Mouse (Mus musculus): ENCODE data around the gene Pde6g.

The Pde6g gene

GRCm38 (mm10) chr11:120453306-120453705 is at the start of gene Pde6g:
Gene Pde6g, minus strand, starts transcription at chr11:120453500.
- no peak for DNase-seq (ENCODE audit: low spot score)

GRCm38 (mm10) chr11:120501701-120502100 is 48.4 kb upstream of the Pde6g start:
- no peak for DNase-seq (ENCODE audit: low spot score)

DNA sequence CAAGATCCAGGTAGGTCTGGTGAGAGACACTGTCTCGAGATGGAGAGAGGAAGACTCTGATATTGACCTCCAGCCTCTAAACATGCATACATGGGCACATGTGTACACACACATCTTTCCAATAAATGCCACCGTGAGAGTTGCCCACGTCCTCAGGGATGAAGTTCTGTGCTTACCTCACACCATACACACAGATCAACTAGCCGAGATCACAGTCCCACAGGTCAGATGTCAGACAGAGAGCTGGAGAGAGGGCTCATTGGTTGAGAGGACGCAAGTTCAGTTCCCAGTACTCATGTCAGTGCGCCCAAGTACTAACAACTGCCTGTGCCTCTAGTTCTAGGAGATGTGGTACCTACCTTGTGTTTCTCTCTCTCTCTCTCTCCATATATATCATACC is 47.7 kb upstream of the Pde6g start:
- no peak for DNase-seq (ENCODE audit: low spot score)

DNA sequence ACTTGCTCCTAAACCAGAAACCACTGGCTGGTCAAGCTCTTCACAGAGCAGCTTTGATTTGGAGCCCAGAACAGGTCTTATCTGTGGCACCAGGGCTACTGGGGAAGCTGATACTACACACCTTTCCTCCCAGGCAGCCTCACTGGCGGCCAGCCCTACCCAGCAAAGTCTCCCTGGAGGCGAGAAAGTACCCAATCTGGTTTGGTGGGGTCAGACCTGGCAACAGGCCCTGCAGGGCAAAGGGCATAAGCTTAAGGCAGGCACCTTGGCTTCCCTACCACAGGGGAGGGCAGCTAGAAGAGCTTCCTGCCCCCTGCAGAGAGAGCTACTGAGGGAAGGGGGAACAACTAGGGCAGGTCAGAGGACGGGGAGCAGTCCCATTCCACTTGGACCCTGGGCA is 47.1 kb upstream of the Pde6g start:
- no peak for DNase-seq (ENCODE audit: low spot score)

DNA sequence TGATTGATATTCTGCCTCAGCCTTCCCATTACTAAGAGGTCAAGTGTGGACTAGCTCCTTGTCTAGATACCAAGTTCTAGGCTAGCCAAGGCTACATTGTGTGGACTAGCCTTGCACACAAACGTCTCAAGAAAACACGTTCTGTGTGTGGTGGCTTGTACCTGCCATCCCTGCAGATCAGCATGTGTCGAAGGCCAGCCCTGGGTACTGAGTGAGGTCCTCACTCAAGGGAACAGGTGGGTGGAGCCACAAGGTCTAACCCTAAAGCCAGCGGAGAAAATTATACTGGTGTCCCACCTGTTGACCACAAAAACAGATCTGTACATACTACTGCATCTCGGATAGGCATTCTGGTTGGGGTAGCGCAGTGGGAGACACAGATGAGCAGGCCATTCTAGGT is 46.6 kb upstream of the Pde6g start:
- DNase-seq (ENCODE audit: low spot score): no peak

GRCm38 (mm10) chr11:120498891-120499290 is 45.6 kb upstream of the Pde6g start:
- no peak for DNase-seq (ENCODE audit: low spot score)

- DNase-seq (ENCODE audit: low spot score): no peak
These were observed 44.9 kb upstream of the Pde6g start for GRCm38 (mm10) chr11:120498226-120498625.

GRCm38 (mm10) chr11:120497436-120497835 is 44.1 kb upstream of the Pde6g start:
- no peak for DNase-seq (ENCODE audit: low spot score)

- no peak for DNase-seq (ENCODE audit: low spot score)
These were observed 40.6 kb upstream of the Pde6g start for GRCm38 (mm10) chr11:120493911-120494310.

GRCm38 (mm10) chr11:120493351-120493750 is 40.1 kb upstream of the Pde6g start:
- DNase-seq (ENCODE audit: low spot score): no peak

DNA sequence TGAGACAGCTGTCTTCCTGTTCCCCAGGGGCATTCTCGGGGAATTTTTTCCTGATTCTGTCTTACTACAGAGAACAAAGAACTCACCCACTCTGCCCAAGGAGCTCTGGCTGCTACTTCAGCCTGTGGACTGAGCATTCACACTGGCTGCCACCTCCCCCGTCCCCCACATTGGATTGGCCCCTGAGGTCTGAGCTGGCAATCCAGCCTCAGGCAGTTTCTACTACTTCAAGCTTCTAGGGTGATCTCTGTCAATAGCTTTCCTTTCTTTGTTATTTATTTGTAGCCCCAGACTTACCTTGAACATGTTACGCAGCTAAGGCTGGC is 39.5 kb upstream of the Pde6g start:
- DNase-seq (ENCODE audit: low spot score): no peak

DNA sequence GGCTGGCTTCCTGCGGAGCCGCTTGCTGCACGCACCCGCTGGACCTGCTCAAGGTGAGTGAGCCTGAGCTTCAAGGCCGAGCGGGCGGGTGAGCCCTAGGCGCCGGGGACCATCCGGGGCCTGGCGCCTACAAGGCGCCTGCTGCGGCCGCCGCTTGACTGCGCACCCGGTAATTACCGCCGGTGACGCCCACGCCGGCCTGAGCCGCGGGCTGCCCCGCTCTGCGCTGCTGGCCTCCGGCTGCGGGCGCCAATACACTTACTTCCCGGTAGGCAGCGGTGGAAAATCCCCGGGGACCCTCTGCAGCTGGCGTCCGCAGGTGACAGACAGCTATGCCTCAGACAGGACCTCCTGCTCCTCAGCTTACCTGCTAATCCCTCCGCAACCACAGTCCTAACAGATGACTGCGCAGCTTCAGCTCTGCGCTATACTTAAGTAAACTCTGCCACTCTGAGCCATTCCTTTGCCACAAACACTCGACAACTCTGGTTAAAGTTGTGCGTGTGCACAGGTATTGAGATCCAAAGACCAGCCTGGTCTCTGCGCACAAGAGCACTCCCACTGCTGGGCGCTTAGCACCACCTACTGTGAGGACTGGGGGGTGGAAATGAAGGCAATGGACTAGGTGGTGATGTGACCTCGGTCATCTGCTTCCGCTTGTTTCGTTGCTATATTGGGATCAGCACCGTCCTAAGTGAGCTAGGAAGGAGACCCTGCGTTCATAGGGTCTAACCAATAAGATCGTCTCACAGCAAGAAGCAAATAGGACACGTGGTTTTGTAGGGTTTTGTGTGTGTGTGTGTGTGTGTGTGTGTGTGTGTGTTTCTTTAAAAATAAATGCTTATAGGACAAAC is 39.0 kb upstream of the Pde6g start:
- no peak for DNase-seq (ENCODE audit: low spot score)

GRCm38 (mm10) chr11:120491317-120492023 is 38.2 kb upstream of the Pde6g start, which contains the start of gene Slc25a10:
Gene Slc25a10, plus strand, starts transcription at chr11:120491840.
- DNase-seq (ENCODE audit: low spot score): peak; percentile 73

DNA sequence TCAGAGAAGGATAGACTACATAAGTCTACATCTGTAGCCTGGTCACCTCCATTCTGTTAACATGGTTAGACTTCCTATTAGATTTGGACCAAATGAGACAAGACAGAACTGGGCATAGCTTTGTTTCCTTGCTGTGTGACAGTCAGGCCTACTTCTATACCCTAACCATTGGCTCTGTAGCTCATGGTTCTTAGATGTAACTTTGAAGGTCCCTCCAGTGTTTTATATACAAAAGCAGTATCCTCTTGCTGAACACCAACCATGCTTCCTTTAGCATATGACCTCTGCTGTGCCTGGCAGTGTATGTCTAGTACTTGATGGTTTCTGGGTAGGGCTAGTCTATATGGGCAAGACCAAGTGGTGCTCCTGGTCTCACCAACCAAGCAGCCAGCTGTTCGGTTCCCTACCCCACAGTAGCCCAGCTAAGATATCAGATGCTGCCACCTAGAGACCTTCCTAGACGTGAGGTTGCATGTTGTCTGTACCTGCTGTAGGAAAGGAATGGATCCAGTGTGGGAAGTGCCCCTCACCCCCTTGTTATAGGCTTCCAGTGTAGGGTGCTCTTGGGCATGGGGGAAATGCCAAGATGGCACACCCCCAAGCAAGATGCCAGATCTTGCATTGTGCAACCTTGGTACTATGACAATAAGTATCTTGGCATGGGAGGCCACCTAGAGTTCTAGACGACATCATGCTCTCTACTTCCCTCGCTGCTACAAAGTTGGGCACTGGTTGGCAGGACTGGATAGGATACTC is 37.2 kb upstream of the Pde6g start:
- DNase-seq (ENCODE audit: low spot score): no peak

DNA sequence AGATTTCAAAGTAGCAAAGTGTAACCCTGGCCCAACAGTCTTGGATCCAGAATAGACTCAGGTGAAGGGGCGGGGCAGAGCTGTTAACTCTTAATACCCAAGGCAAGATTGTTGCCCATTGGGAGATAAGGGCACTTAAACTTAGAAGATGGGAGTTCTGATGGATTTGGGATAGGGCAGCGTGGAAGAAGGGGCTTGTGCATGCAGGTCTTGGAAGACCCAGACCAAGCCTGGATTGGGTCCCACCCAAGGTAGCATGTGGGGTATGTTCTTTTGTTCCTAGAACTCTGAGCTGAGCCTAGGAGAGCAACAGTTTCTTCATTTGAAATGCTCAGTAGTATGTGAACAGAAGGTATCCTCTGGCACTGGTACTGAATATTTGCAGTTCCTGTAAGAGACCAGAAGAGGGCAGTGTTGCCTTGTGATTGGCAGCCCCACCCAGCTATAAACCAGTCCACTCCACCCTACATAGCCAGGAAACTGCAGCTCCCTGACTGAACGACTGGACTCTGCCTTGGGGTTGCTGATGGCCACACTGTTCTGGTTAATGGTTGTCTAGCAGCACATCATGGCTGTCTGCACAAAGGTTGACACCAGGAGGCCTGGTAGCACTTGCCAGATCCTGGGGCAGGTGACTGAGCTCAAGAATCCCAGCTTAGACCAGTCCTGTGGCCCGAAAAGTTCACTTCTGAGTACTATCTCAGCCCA is 35.9 kb upstream of the Pde6g start:
- no peak for DNase-seq (ENCODE audit: low spot score)

DNA sequence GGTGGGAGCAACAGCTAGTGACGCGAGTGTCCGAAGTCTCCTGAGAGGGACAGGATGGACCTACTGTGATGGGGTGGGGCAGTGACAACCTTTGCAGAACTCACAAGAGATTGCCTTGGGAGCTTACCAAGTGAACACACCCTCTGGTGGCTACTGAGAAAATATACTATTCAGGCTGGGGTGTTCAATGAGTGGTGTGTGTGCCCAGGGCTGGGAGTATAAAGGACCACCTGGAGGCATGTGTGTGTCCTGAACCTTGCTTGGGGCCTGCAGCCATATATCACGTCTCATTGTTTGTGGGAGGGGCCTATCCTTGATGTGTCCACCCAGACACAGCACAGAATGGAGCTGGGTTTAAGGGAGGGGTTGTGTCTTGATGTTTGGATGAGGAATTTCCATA is 35.2 kb upstream of the Pde6g start:
- no peak for DNase-seq (ENCODE audit: low spot score)

- DNase-seq (ENCODE audit: low spot score): no peak
These were observed 32.0 kb upstream of the Pde6g start for GRCm38 (mm10) chr11:120485251-120485650.

GRCm38 (mm10) chr11:120484265-120484981 is 31.1 kb upstream of the Pde6g start, which contains the start of gene Mrpl12:
Gene Mrpl12, plus strand, starts transcription at chr11:120484613.
- DNase-seq (ENCODE audit: low spot score): peak; percentile 85

DNA sequence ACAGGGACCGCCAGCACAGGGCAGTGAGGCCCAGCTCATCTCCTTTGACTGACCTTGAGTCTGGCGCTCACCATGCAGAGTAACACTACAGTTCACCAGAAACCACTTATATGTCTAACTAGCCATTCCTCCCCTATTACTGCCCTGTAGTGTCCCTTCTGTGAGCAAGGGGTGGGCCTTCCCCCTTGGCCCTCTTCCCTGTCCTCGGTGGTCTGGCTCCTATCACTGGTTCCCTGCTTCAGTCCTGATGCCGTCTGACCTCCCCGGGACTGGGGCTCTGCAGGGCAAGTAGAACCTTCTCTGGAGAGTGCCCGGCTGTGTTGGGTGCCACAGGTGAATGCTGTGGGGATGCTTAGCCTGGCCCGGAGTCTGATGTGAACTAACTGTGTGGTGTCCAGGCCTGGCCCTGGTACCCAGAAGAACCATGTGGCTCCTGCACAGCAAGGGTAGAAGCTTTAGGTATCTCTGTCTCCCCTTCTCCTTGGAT is 30.2 kb upstream of the Pde6g start:
- DNase-seq (ENCODE audit: low spot score): no peak

DNA sequence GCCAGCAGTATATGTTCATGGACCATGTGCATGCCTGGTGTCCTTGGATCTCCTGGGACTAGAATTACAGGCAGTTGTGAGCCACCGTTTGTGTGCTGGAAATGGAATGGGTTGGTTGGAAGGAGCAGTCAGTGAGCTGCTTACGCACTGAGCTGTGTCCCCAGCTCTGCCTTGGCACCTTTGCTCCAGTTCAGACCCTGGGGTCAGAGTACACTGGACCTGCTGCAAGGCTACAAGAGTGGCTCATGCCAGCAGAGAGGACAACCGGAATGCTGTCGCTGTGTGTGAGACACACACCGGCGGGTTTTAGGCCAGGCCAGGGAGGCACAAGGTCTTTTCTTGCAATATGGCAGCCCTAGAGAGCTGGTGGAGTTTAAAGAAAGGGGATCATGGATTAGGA is 18.8 kb upstream of the Pde6g start:
- no peak for DNase-seq (ENCODE audit: low spot score)

DNA sequence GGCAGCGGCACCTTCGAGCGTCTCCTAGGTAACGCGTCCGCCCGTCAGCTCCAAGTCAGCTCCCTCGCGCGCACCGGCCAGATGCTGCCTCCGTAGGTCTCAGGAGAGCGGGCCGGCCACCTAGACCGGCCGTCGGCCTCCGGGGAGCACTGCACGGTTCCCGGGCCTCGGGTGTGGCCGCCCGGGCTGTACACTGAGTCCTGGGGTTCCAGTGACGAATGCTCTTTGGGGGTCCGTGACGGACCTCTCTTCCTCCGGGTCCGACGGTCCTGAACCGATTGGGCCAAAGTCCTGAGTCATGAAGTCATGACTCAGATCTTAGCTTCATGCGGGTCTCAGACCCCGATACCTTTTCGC is 14.4 kb upstream of the Pde6g start:
- no peak for DNase-seq (ENCODE audit: low spot score)

Measured in ovary, postnatal 10 days (tissue).